Mouse (Mus musculus) cerebellum, adult 2 months (tissue): ENCODE measurements around the gene Coq10a.

Experiments used
- CTCF ChIP-seq: fragments of 200-500 bp; IDR thresholded peaks from 2 replicates; pipeline ENCODE4 v1.5.1; 2011; ENCODE audit warnings: low read depth, mild to moderate bottlenecking, control low read depth, low read length, moderate library complexity, borderline replicate concordance; ENCODE audit not compliant: insufficient read depth
- POLR2A ChIP-seq: fragments of 200-500 bp; IDR thresholded peaks from 2 replicates; pipeline ENCODE4 v1.6.1; 2011; ENCODE audit warnings: low read length, control low read depth, borderline replicate concordance; ENCODE audit not compliant: insufficient read depth

- TF ChIP-seq CTCF: no peak
- no peak for TF ChIP-seq POLR2A
Measured at GRCm38 (mm10) chr10:128338415-128338814, 30.4 kb downstream of the Coq10a start.
